Mouse (Mus musculus): ENCODE measurements around the gene Gas2l3.

Gene Gas2l3

GRCm38 (mm10) chr10:89443623-89444151, at the start of gene Gas2l3:
TSS of gene Gas2l3 (minus strand) at chr10:89443967.
- peak; percentile 90 for DNase-seq (ENCODE audit: low read depth, low spot score)

GRCm38 (mm10) chr10:89491321-89491720, 47.6 kb upstream of the Gas2l3 start:
- DNase-seq (ENCODE audit: low read depth, low spot score) = no peak

DNA sequence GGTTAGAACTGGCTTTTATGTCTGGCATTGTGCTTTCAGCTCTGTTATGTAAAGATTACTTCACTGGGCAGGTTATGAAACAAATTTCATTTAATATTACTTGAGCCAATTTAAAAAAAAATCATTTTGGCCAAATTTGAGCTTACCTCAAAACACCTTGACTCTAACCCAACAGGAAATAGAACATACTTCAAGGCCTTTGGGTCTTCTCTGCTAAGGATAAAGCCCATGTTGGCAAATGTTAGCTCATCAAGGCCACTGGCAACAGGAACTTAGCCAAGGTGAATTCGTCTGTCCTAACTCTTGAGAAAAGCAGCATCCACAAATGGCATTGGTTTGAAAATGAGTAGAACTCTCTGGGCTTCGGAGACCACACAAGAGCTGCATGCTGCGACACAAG, 46.5 kb upstream of the Gas2l3 start:
- DNase-seq (ENCODE audit: low read depth, low spot score) = no peak

DNA sequence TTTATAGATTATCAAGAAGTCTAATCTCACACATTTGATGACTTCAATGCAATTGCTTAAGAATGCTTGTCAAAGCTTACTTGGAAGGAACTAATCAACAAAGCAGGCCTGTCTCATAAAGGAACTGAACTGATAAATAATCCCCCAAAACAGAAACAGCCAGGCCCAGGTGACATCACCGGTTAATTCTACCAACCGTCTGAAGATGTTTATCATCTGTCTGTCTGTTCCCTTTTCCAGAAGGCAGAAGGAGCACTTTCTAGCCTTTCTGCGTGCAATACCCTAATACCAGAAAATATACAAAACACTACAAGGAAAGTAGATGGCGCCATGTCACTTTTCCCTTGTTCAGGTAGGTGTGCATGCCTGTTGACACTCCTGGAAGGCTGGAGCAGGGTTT, 45.7 kb upstream of the Gas2l3 start:
- no peak for DNase-seq (ENCODE audit: low read depth, low spot score)

DNA sequence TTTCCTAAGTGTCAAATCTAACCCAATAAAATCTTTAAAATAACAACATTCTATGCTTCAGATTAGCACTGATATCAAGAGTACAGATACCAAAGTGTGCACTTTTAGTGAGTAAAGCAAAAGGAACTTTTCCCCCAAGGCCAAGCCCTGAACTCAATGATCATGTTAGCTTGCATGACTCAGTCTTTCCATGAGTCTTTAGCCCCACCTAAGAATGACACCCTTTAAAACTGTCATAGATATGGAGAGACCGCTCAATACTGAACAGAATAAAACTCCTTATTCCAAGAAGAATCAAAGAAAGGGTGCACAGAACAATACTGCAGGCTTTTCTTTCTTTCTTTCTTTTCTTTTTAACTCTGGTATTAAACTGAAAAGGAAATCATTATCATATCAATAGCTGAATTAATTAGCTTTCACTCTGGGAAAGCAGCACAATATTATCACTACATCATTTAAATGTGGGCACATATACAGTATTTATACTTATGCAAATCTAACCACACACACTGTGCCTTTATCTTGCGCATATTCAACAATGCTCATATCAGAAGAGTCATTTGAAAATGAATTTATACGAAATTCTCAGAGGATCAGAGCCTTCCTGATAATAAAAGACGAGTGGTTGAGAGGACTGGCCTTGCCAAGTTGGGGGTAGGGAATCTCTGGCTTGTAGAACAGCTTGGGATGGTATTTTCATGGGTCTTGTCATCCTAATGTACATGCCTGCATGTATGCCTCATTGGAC, 43.4 kb upstream of the Gas2l3 start:
- no peak for DNase-seq (ENCODE audit: low read depth, low spot score)

- DNase-seq (ENCODE audit: low read depth, low spot score) = no peak
Observed at GRCm38 (mm10) chr10:89484907-89485306, 41.1 kb upstream of the Gas2l3 start.

DNA sequence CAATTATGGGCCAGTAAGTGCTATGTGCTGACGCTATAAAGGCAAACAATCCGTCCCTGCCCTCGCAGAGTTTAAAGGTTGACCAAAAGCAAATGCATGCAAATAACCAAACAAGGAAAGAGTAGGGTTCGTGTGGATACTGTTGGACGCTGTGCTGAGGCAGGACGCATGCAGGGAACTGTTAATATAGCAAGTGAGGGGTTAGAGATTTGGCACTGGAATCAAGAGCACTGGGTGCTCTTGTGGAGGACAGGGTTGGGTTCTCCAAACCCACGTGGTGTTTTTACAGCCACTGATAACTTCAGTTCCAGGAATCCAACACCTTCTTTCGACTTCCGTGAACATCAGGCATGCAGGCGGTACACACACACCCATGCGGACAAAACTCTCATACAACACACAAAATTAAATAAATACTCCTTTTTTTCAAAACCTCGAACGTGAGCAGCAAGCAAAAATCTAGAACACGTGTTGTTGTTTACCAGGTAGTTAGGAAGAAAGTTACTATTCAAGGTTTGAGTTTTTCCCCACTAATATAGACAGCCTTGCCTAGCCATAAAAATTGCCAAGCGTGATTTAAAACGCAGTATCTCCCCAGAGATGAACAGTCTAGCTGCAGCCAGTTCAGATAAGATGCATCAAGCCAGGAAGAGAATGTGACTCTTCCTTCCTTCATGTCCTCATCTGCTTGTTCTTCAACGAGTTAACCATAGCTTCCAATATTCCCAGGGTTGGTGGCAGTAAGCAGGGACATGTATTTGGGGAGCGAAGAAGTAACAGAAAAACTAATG, 40.2 kb upstream of the Gas2l3 start:
- DNase-seq (ENCODE audit: low read depth, low spot score) = no peak

DNA sequence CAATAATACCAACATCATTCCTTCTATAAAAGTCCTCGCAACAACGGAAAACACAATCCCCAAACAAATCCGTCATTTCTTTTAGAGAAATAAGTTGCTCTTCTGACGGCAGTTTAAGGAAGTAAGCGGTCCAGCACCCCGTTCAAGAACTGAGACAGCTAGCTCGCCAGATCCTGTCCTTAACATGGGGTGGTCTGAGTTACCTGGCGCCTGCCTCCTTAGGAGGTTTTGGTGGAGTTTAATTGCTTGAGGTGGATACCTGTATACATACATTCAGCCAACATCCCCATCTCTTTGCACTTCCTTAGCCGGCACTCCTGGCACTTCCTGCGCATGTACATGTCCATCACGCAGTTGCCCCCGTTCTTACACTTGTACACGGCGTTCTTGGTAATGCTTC, 39.3 kb upstream of the Gas2l3 start:
- no peak for DNase-seq (ENCODE audit: low read depth, low spot score)

GRCm38 (mm10) chr10:89482142-89482681, 38.4 kb upstream of the Gas2l3 start:
- DNase-seq (ENCODE audit: low read depth, low spot score) = no peak

GRCm38 (mm10) chr10:89481638-89482037, 37.9 kb upstream of the Gas2l3 start:
- no peak for DNase-seq (ENCODE audit: low read depth, low spot score)

DNA sequence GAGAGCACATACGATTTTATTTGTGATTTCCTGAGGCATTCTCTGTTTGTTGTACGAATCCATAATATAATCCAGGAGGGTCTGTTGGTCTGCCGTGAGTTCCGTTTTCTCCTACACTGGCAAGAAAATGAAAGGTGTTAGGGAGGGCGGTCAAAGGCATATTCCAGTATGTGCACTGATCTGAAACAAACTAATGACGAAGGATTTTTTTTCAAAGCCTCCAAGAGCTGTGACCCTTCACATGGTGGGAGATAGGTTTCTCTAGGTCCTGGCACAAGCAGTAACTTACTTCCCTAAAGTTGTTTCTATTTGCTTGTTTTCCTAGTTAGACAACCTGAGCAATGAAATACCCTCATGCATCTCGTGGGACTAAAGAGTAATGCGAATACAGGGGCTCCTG, 35.0 kb upstream of the Gas2l3 start:
- DNase-seq (ENCODE audit: low read depth, low spot score) = no peak

GRCm38 (mm10) chr10:89470596-89471353, 27.0 kb upstream of the Gas2l3 start:
- no peak for DNase-seq (ENCODE audit: low read depth, low spot score)

DNA sequence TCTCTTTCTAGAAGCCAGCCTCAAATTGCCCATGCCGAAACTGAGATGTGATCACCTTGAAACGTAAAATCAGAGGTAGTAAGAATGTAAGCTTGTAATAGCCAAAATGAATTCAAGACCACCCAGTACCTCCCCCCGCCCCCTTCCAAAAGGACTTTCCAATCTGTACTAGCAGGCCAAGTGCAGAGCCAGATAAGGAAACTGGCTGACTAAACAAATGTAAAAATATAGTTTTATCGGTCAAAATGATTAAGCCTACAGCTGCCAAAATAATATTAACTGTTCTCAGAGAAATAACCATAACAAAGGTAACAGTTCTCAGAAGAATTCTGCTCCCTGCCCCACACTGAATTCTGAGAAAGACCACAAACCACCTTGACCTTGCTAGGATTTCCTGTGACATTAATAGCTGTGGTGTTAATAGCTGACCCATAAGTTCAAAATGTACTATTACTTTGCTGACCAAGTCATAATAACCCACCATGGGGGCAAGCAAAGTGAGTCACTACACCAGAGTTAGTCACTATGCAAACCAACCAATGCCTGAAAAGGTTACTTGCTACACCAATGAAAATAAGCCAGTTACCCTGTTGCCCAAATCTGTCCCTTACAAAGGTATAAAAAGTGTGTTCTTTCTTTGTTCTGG, 21.1 kb upstream of the Gas2l3 start:
- no peak for DNase-seq (ENCODE audit: low read depth, low spot score)

GRCm38 (mm10) chr10:89462890-89463289, 19.1 kb upstream of the Gas2l3 start:
- DNase-seq (ENCODE audit: low read depth, low spot score) = peak; percentile 11

DNA sequence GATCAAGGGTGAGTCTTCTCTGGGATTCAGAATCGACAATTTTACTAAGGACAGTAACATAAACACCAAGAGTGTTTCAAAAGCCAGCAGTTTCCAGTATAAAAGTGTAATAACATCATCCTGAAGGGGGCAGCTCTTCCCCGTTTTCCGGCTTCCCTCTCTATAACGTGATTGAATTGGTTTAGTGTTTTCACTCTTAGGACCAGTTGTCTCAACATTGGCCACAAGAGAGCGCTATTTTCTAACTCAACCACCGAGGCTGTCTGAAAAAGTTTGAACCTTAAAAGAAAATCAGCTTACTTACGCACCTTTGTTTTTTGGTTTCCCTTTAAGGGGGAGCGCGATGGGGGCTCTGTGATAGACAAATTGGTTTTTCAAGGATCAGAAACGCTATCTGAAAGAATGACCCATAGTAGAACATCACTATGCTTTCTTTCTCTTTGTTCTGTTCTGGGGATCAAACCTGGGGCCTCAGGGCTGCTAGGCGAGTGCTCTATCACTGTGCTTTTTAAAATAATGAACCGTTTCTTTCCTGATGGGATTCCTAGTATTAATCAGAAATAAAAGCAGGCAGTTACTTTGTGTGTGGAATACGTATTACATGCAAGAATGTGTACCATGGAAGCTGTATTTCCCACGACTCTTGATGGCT, 18.2 kb upstream of the Gas2l3 start:
- peak; percentile 86 for DNase-seq (ENCODE audit: low read depth, low spot score)

DNA sequence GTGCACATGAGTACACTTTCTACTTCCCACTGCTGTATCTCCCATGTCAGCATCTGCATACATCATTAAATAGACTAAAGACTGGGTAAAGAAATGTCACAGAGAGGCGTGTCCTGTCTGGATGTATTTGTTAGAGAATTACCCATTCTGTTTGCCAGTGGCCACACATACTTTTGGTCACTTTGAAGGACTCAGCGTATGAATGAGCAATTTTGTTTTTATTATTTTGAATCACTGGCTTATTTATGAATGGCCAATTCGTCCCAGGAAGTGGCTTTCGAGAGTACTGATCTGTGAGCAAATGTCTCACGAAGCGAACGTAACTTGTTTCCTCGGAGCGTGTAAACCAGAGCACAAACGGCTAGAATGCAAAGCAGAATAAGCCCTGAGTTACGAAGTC, 17.2 kb upstream of the Gas2l3 start:
- no peak for DNase-seq (ENCODE audit: low read depth, low spot score)

- no peak for DNase-seq (ENCODE audit: low read depth, low spot score)
Observed at GRCm38 (mm10) chr10:89458770-89459169, 15.0 kb upstream of the Gas2l3 start.

- no peak for DNase-seq (ENCODE audit: low read depth, low spot score)
Observed at GRCm38 (mm10) chr10:89453794-89454193, 10.0 kb upstream of the Gas2l3 start.

DNA sequence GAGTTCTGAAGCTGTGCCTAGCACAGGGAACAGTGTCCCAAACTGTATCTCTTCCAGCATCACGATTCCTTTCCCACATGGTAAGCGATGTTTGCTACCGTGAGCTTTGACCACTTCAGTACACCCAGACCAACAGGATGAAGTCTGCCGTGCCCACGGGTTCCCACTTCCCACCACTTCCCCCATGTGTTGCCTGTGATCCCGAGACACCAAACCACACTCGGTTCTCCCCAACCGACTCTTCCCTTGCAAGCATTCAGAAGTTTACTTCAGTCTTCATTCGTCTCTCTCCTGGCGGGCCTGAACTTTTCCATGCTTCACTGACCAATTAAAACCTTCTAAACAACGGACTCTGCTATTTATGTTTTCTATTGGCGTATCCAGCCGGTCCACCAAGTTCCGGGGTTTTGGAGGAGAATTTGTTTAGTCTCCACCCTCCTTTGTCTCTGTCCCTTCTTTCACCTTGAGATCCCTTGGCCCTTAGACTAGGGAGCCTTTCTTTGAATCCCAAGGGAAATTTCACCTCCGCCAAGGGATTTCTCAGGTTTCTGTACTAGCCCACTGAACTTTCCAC, 9.4 kb upstream of the Gas2l3 start:
- DNase-seq (ENCODE audit: low read depth, low spot score) = no peak

- DNase-seq (ENCODE audit: low read depth, low spot score) = no peak
Observed at GRCm38 (mm10) chr10:89450411-89450810, 6.6 kb upstream of the Gas2l3 start.
